In the genomic region with DNA sequence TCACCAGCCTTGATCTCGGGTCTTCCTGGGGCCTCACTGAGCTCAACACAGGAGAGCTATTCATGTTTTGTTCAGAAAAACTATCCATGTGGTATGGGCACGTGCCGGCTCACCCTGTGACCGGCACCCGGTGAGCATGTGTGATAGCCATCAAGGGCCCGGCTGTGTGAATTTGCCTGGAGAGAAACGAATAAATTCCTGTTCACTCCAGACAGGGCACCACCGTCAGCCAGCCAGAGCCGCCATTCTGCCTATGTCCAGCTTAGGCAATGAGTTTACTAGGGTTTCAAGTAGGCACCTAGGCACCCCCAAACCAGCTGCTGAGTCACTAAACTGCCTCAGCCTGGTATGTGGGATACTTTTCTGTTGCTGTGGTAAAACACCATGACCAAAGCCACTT, we compare ENCODE assay signal across 20 mouse cellular contexts. TPM values are rescaled to one million over a fixed set of nuclear protein-coding genes. Genes with fewer than 3 reads are reported as not detected.
DNase-seq lines count a peak whose midpoint lies in the region; ATAC-seq and TF ChIP-seq lines count a peak whose summit lies in the region.
"Had no signal": no experiment of that assay in that cellular context is flagged by ENCODE, and none has a peak within 500 bp of the region (broad histone marks: within the 10 kb centered on the region; RNA-seq: fewer than 3 reads in every experiment).

No protein-coding gene starts in this region.

- H3K9ac ChIP-seq in kidney, postnatal 0 days (ENCODE audit: low read depth, low read length): no peak overlapping the region
- H3K9ac ChIP-seq: hindbrain, embryonic 13.5 days; midbrain, embryonic 13.5 days had no signal

- H3K4me1 ChIP-seq in megakaryocyte, embryonic 14.5 days: peaks cover 69% of the 10 kb centered on the region
- H3K4me1 ChIP-seq in kidney, postnatal 0 days (replicated peaks; ENCODE audit: insufficient read depth, low read length): peaks cover 8% of the 10 kb centered on the region; the same call in 1 of the 2 replicates

- H3K36me3 ChIP-seq in megakaryocyte, embryonic 14.5 days (replicated peaks; ENCODE audit: low read length): no peaks in the 10 kb centered on the region
- H3K36me3 ChIP-seq in kidney, postnatal 0 days (ENCODE audit: insufficient read depth, low read length): no peaks in the 10 kb centered on the region
- H3K36me3 ChIP-seq: hindbrain, embryonic 13.5 days; midbrain, embryonic 13.5 days had no signal

- TF ChIP-seq CTCF in kidney, postnatal 0 days (IDR thresholded peaks at IDR 0.05; ENCODE audit: low read depth): no peak

- ATAC-seq in megakaryocyte, adult 5-6 weeks (ENCODE audit: poor library complexity, severe bottlenecking): no peak
- peak; percentile 9; the same call in 1 of the 2 replicates for ATAC-seq in kidney, postnatal 0 days (replicated peaks; ENCODE audit: low FRiP score, low read depth)
- ATAC-seq in megakaryocyte-erythroid progenitor cell, adult 5-6 weeks (replicated peaks; ENCODE audit: low FRiP score, low TSS enrichment, poor library complexity, severe bottlenecking): no peak
- no peak for ATAC-seq in megakaryocyte progenitor cell, adult 5-6 weeks (replicated peaks; ENCODE audit: poor library complexity)
- ATAC-seq: activated CD4-positive, CD25-positive, alpha-beta regulatory T cell, adult 4 months; forebrain, embryonic 14.5 days; midbrain, embryonic 13.5 days had no signal

- no peak overlapping the region for H3K4me2 ChIP-seq in kidney, postnatal 0 days (ENCODE audit: low read length)
- H3K4me2 ChIP-seq: hindbrain, embryonic 13.5 days; midbrain, embryonic 13.5 days had no signal

- peak; percentile 55 for DNase-seq in kidney, adult 18-20 months
- no peak for DNase-seq in kidney, postnatal 0 days (ENCODE audit: low spot score)
- DNase-seq in left cerebral cortex, adult 11 months (ENCODE audit: low spot score): no peak
- DNase-seq: adrenal gland, adult 8-10 months; B cell, adult 2 months; cerebellum, adult 18-20 months; cerebellum, postnatal 25 days; gastrocnemius, postnatal 14 days; heart, adult 2 months; right cerebral cortex, postnatal 14 days had no signal

- peak overlapping the region; percentile 54 for H3K4me3 ChIP-seq in megakaryocyte, embryonic 14.5 days (replicated peaks)
- no peak overlapping the region for H3K4me3 ChIP-seq in kidney, postnatal 0 days (replicated peaks; ENCODE audit: low read depth, low read length)
- H3K4me3 ChIP-seq: heart, adult 2 months; hindbrain, embryonic 13.5 days; midbrain, embryonic 13.5 days had no signal

- 69% methylated on average over 9 of the region's 9 CpGs for WGBS in kidney, postnatal 0 days

- H3K27me3 ChIP-seq in megakaryocyte, embryonic 14.5 days (replicated peaks): peaks cover 17% of the 10 kb centered on the region
- no peaks in the 10 kb centered on the region for H3K27me3 ChIP-seq in kidney, postnatal 0 days (ENCODE audit: insufficient read depth, low read length)
- H3K27me3 ChIP-seq: CH12.LX had no signal

- peak overlapping the region; percentile 76 for H3K27ac ChIP-seq in kidney, postnatal 0 days
- H3K27ac ChIP-seq: heart, adult 2 months; hindbrain, embryonic 13.5 days; macrophage; midbrain, embryonic 13.5 days had no signal

- H3K9me3 ChIP-seq in megakaryocyte, embryonic 14.5 days: no peaks in the 10 kb centered on the region
- no peaks in the 10 kb centered on the region for H3K9me3 ChIP-seq in kidney, postnatal 0 days (replicated peaks; ENCODE audit: low read length)
- H3K9me3 ChIP-seq: hindbrain, embryonic 13.5 days; midbrain, embryonic 13.5 days had no signal

RNA-seq across cellular contexts. Expression of a gene that starts 32.5 kb away (rescaled TPM):
- 1.4 and 1.8 TPM in 2 replicates for polyA plus RNA-seq in megakaryocyte, embryonic 14.5 days (2012; ENCODE audit: insufficient read depth, low replicate concordance)
- 0.30 TPM in 1 of 2 replicates, not detected in the other for total RNA-seq in megakaryocyte, adult 5-6 weeks (2015)
- total RNA-seq in megakaryocyte, adult 5-6 weeks (2017): 0.26 TPM in 1 of 2 replicates, not detected in the other
- polyA plus RNA-seq in kidney, postnatal 0 days (2015; fragmentation: Nextera tagmentation; extraction: Ambion mirVana): 28.6 and 29.6 TPM in 2 replicates
- 0.48 and 1.1 TPM in 2 replicates for total RNA-seq in megakaryocyte-erythroid progenitor cell, adult 5-6 weeks (2014; fragmentation: Nextera tagmentation)
- 1.6 and 3.8 TPM in 2 replicates for total RNA-seq in megakaryocyte-erythroid progenitor cell, adult 5-6 weeks (2017)
- total RNA-seq in megakaryocyte progenitor cell, adult 5-6 weeks (2015): 0.07 and 0.42 TPM in 2 replicates
- total RNA-seq in megakaryocyte progenitor cell, adult 5-6 weeks (2017): 0.25 and 0.78 TPM in 2 replicates
- polyA plus RNA-seq: macrophage had no signal
